Mouse (Mus musculus) v-Abl transformed pro-B cells (cell line): ENCODE results near the gene 3110018I06Rik.

Experiments
- in situ Hi-C, 2 experiments: fragments of 400-800 bp; cut with MboI; formaldehyde crosslinking; loops; one replicate each; pipeline ENCODE4 v1.15.1; 2025; ENCODE audit not compliant: unreplicated experiment in 2 of 2

The 3110018I06Rik gene

DNA sequence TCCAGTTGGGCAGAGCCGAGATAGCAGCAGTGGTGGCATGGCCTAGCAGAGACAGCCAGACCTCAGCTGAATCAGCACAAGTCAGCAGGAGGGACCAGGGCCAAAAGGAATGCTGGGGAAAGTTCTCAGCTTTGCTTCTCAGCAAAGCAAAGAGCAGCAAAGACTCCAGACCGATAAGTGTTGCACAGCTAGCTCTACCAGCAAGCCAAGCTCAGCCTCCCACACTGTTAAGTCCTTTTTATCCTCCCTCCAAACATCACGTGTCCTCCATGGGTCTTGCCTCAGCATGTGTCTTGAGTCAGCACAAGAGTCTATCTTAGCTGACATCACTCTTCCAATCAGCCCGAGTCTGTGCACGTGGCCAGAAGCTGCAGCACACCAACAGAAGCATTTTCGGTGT is at the start of gene 3110018I06Rik:
TSS of gene 3110018I06Rik (plus strand) at position 262 of the 400 bp plus-strand sequence.
- in situ Hi-C loops = no loop called here

DNA sequence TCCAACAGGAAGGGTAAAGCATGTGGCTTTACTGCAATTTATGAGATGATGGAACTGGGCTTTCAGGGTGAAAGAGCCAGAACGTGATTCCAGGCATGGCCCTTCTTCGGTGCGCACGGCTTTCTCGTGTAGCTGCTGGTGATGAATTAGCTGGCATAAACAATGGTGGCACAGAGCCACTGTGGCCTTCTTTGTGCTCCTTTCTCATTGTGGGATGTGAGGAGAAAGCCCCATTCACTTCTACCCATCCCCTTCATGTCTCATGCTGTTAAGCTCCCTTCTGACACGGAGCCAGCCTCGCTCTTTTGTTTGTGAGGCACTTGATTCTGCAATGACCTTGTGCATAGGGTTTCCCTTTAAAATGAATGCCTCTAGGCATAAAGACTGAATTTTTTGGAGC is 43.8 kb upstream of the 3110018I06Rik start:
- in situ Hi-C loops = no loop called here

DNA sequence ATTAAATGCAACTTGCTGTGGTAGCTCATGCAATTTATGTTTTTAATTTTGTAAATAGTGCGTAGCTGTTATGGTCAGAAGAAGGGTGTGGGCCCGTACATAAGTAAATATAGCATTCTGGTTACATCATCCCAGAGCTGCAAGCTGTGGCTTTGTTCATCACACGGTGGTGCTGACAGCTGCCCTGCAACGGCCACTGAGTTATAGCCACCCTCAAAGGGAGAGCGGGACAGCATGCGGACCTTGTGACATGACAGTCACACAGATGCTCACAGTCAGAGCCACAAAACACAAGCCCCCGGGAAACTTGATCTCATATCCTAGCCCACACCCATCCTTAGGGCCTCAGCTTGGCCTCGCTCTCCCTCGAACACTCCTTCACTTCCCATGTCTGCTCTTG is 30.6 kb upstream of the 3110018I06Rik start:
- in situ Hi-C loops = no loop called here

DNA sequence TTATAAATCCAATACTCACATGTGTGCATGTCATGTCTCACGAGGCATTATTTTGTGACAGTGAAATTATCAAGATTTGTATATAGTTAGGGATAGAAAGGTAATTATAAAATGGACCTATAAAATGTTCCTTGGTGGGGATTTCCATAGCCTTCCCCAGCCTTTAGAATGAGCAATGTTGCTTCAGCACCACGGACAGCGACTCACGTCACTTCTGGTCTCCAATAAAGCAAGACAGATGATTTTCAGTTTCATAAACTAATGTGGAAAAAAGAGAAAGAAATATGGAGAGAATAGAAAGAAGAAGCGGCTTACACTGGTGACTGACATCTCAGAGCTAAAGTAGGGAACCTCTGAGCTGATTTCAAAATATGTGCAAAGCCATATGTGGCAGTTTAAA is 23.7 kb upstream of the 3110018I06Rik start:
- in situ Hi-C loops = no loop called here

DNA sequence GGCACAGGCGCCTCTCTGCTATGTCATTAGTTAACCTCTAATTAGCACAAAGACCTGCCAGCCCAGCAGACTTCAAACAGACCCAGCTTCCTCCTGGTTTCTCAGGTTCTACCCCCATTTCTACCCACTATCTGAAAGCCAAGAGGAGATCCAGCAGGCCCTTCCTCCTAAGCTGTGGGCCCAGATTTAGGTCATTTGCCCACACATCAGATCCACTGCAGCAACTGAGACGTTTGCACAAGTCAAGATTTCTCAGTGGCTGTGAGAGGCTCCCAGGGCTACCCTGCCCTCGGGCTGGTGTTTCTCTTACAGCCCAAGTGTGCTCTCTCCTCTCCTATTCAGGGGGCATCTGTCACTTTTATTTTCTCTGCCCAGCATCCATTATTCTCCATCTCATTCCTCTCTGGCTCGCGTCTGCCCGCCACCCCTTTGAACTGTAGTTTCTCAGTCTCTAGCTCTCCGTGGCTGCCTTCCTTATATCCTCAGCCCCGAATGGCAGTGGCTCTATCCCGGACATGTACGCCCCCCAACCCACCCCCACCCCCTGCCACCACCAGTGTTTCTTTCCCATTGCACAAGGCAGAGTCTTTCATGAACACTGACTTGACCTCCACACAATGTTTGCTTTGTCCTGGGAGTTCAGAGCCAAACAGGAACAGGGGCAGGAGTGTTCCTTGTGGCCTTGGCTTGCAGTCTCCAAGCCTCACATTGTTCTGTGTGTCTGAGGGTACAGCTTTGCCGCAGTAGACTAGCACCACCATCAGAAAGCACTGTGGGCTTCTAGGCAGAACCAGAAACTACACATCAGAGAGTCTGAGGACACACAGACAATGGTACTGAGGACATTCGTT is 11.8 kb upstream of the 3110018I06Rik start:
- in situ Hi-C loops = no loop called here

DNA sequence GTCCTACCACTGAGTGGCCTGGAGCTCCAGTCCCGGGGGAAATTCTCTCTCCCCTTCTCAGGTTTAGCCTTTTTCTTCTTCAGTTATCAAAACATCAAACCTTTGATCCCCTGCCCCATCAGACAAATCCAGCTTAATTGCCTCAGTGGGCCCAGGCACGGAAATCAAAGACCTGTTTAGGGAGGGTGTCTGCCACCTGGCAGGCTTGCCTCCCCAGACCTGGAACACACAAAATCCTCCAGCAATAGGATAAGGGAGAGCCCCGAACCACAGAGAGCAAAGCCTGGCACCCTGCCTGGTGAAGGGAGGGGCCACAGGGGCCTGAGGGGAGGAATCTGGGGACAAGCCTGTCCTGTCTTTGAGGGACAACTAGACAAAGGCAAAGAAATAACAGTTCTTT is 9.1 kb upstream of the 3110018I06Rik start:
- in situ Hi-C loops = no loop called here

DNA sequence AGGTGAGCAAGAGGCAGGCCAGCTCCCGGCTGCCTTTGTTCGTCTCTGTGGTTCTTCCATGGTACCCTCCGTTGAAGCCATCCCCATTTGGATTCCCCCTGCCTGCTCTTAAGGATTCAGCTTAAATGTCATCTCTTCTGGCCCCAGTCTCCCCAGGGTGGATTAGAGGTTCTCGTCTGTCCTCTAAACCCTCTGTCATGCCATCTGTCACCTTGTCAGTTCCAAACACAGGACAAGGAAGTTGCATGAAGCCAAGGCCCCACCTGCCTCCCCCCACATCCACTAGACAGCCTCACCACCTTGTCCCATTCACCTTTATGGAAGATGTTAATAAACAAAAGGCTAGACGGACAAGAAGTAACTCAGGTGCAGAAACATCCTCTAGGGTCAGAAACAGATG is 5.4 kb upstream of the 3110018I06Rik start:
- in situ Hi-C loops = no loop called here

DNA sequence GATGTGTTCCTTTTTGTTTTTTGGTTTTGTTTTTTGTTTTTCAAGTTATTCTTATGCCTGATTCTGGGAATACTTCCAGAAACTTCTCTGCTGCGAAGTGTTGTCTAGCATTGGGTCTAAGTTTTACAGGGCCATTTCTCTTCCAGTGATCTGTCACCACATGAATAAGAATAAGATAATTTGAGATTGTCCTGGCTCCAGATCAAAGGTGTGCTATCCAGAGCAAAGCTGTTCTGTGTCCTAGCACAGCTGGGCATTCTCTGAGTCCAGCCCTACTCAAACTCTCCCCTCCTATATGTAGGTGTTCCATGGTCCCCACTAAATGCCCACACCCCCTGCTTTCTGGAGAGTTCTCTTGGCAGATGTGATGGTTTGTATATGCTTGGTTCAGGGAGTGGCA is 2.9 kb downstream of the 3110018I06Rik start:
- in situ Hi-C loops = no loop called here

DNA sequence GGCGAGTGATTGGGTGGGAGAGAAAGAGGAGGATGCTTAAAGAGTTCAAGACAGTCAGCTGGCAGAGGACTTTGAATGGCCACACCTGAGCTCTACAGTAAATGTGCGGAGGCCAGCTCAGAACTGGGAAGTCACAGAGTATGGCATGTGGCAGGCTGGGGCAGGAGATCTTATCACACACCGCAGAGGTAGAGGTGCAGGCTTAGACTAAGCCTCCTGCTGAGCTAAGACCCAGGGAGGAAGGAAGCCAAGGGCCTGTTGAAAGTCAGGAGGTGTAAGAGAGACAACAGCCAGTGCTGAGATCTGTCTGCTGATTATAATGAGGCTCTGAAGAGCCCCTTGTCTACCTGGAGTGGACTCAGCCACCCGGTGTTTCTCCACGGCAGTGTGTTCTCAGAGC is 8.5 kb downstream of the 3110018I06Rik start:
- in situ Hi-C loops = no loop called here

DNA sequence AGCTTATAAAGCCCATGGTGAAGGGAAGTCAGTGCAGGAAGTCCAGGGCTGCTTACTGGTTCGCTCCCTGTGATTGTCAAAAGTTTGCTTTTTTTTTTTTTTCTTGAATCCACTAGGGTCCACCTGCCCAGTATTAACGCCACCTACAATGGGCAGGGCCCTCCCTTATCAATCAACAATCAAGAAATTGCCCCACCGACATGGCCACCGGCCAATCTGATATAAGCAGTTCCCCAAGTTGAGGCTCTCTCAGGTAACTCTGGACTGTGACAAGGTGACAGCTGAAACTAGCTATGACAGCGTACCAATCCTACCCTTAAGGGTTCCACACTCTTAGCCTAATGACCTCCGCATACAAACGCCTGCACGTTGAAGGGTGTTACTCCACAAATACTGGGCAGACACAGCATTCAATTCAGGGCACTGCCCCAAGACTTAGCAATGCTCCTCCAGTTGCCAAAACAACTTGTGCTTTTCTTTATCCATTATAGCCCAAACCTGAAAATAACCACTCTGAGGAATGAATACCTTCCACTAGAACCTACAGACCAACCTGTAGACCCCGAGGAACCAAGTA is 21.3 kb downstream of the 3110018I06Rik start:
- in situ Hi-C loops = no loop called here

DNA sequence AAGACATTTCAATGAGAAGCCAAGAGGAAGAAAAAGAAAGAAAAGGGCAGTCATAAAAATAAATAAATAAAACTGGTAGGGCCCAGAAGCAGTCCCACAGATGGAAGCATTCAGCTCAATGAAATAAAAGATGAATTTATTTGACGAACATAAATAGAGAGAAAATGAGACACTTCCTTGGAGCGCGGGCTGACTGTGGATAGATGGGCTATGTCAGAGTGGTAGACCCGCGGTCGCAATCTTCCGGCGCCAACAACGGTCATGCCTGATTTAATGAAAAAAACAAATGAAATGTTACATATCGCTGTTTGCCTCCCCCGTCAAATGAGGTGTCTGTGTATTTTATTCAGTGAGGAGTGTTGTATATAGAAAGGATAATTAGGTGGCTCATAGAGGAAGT is 22.7 kb downstream of the 3110018I06Rik start:
- in situ Hi-C loops = no loop called here

DNA sequence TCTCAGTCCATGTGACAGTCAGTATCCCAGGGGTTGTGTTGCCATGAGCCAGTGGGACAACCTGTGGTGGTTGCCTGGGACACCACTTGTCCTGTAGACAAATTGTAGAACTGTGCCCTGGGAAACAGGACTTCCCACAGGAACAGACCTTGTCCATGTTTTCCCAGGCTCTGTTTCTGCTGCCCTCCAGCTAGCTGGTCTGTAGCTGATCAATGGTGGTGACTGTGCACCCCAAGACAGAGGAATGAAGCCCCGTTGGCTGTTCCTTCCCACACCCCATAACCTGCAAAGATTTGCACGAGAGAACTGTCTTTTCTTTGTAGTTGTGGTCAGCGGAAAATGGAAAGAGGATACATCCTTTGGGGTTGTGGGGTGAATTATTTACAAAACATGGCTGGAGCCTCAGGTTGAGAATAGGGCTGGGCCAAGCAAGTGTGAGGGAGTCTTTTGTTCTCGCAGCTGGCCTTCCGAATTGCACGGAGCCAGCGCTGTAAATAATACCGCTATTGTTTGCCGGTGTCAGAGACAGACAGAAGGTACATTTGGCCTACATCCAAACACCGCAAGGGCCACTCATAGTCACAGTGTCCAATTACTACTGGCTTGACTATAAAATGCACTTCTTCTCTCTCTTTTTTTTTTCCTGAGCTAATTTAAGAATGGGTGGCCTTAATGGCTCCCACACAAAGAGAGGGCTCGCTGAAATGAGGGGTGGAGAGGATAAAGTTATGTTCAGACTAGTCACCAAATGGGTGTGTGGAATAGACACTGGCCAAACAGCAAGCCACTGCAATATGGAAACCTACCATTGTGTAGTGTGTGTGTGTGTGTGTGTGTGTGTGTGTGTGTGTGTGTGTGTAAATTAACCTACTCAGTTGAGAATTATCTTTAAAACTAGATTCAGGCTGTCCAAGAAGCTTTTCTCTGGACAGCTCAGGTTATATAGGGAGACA is 28.1 kb downstream of the 3110018I06Rik start:
- in situ Hi-C loops = no loop called here

DNA sequence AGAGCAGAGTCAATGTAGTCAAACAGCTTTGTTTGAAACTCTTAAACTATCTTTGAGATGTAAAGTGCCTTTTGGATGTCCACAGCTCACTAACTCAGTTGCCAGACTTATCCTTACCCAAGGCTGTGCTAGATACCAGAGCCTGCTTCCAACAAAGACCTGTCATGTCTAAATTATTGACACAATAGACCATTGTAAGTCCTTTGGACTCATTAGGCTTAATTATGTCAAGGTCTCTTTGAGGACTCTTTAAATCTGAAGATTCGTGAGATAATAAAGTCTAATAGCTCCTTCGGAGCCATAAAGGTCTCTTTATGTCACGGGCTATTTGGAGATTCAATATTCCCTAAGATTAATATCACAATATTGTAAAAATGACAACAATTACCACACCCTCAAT is 32.5 kb downstream of the 3110018I06Rik start:
- in situ Hi-C loops = no loop called here

DNA sequence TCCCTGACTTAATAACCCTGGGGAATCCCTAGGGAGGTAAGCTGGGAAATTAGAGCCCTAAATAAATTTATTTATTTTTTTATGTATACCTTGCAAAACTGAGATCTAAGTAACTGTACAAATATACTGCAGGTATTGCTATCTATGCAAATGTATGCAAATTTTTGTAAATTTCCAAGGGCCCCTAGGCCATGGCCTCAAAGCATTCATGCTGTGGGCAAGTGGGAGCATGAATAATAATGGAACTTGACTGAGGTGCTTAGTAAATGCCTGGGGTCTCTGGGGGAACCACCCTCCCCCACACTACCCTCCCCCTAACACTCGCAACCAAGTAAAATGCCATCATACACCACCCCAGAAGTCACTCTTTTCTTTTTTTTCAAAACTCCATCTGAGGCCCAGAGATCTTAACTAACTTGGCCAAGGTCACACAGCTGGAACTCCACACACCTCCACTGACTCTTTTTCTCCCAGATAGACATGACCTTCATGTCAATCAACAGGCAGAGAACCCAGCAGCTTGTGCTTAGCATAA is 40.0 kb downstream of the 3110018I06Rik start:
- in situ Hi-C loops = no loop called here

DNA sequence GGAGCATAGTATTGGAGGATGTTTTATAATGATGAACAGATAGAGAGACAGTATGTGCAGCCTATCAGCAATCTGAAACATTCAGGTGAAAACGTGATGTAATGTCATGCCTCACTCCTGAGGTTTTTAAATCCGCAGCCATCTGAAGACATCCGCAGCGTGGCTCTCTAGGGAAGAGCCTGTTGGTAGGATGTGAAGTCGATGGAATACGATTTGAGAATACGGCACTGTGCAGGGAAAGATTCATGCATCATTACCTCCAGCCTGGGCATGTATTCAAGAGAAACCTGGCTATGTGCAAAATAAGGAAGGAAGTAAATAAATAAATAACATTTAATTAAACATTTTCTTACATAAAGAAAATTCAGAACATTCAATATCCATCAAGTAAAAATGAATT is 44.4 kb downstream of the 3110018I06Rik start:
- in situ Hi-C loops = no loop called here
